19 mouse cellular contexts compared by ENCODE assay signal in the genomic region with DNA sequence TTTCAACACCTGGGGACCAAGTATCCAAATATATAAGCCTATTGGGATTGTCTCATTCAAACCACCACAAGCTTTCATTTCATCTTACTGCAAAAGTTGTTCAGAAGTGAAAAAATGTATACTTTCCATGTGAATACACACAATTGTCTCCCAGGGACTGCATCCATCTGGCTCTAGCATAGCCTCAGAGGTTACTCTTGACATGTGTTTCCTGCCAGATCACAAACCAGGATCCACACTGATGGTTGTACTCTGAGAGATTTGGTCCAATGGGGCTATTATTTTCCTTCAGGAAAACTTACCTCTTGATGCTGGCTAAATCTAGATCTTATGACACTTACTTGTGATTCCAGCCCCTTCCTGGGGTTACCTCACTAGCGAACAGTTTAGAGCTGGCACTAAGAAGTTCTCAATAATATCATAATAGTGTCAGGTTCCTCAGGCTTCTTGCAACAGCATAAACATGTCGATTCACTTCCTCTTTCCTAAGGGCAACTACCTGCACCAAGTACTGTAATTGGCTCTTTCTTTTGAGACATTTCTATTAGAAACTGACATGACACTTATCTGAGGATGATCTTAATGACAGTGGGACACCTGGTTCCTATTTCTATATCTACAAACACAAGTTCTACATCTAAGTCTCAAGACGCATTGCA.
A peak's percentile ranks its signal among the peaks of the same experiment; 100 is the strongest.
DNase-seq lines count a peak whose midpoint lies in the region; ATAC-seq and TF ChIP-seq lines count a peak whose summit lies in the region.
"Had no signal": no experiment of that assay in that cellular context is flagged by ENCODE, and none has a peak within 500 bp of the region (broad histone marks: within the 10 kb centered on the region; RNA-seq: fewer than 3 reads in every experiment).

No protein-coding gene starts in this region.

- H3K27ac ChIP-seq in limb, embryonic 10.5 days = no peak overlapping the region
- H3K27ac ChIP-seq: embryonic facial prominence, embryonic 10.5 days; embryonic facial prominence, embryonic 12.5 days; forebrain, embryonic 13.5 days; forebrain, embryonic 15.5 days had no signal

- no peak for TF ChIP-seq CTCF in lung, adult 2 months (IDR thresholded peaks at IDR 0.05; ENCODE audit: insufficient read depth, low read length)

- no peak overlapping the region for H3K4me3 ChIP-seq in limb, embryonic 10.5 days
- H3K4me3 ChIP-seq in lung, adult 2 months (replicated peaks; ENCODE audit: extremely low read depth, low read depth, low read length) = no peak overlapping the region
- H3K4me3 ChIP-seq: embryonic facial prominence, embryonic 10.5 days; embryonic facial prominence, embryonic 12.5 days; forebrain, embryonic 13.5 days; forebrain, embryonic 15.5 days had no signal

- H3K27me3 ChIP-seq in limb, embryonic 10.5 days (ENCODE audit: low read depth, poor library complexity, severe bottlenecking) = no peaks in the 10 kb centered on the region
- H3K27me3 ChIP-seq: embryonic facial prominence, embryonic 12.5 days; forebrain, embryonic 13.5 days; forebrain, embryonic 15.5 days had no signal

- 88% methylated on average over 3 of the region's 3 CpGs for WGBS in limb, embryonic 10.5 days
- 82% methylated on average over 3 of the region's 3 CpGs for WGBS in lung, adult 2 months

- no peaks in the 10 kb centered on the region for H3K9me3 ChIP-seq in limb, embryonic 10.5 days (replicated peaks)
- H3K9me3 ChIP-seq: embryonic facial prominence, embryonic 10.5 days; embryonic facial prominence, embryonic 12.5 days; forebrain, embryonic 13.5 days; forebrain, embryonic 15.5 days had no signal

- no peak for TF ChIP-seq POLR2A in lung, adult 2 months (IDR thresholded peaks at IDR 0.05; ENCODE audit: borderline replicate concordance, extremely low read depth, low read depth, low read length)

- peak; percentile 88 for ATAC-seq in granulocyte monocyte progenitor cell, adult 5-6 weeks (replicated peaks; ENCODE audit: poor library complexity, severe bottlenecking)
- ATAC-seq in megakaryocyte, adult 5-6 weeks (ENCODE audit: poor library complexity, severe bottlenecking) = peak; percentile 68
- ATAC-seq: forebrain, embryonic 13.5 days; forebrain, embryonic 15.5 days; forebrain, postnatal 0 days had no signal

- DNase-seq in thymus, postnatal 4 days = no peak
- no peak for DNase-seq in limb, embryonic 10.5 days (ENCODE audit: low spot score)
- DNase-seq in lung, adult 2 months = no peak
- DNase-seq: adrenal gland, adult 2 months; adrenal gland, postnatal 10 days; adrenal gland, postnatal 25 days; cerebellum, adult 11 months; cerebellum, adult 18-20 months; cerebellum, adult 8-10 months; cerebellum, adult 9-11 months; cerebellum, postnatal 14 days; cerebellum, postnatal 36 days; forebrain, postnatal 0 days had no signal

- no peaks in the 10 kb centered on the region for H3K36me3 ChIP-seq in limb, embryonic 10.5 days
- H3K36me3 ChIP-seq: embryonic facial prominence, embryonic 10.5 days; embryonic facial prominence, embryonic 12.5 days; forebrain, embryonic 15.5 days had no signal

- peaks cover 3% of the 10 kb centered on the region; the same call in 1 of the 2 replicates for H3K4me1 ChIP-seq in limb, embryonic 10.5 days
- H3K4me1 ChIP-seq in lung, adult 2 months (ENCODE audit: control insufficient read depth, insufficient read depth, low read length) = no peaks in the 10 kb centered on the region
- H3K4me1 ChIP-seq: embryonic facial prominence, embryonic 10.5 days; embryonic facial prominence, embryonic 12.5 days; forebrain, embryonic 13.5 days; forebrain, embryonic 15.5 days had no signal
